Mouse (Mus musculus): ENCODE data around the gene Ms4a15.
A peak's percentile ranks its signal among the peaks of the same experiment; 100 is the strongest.

The Ms4a15 gene

DNA sequence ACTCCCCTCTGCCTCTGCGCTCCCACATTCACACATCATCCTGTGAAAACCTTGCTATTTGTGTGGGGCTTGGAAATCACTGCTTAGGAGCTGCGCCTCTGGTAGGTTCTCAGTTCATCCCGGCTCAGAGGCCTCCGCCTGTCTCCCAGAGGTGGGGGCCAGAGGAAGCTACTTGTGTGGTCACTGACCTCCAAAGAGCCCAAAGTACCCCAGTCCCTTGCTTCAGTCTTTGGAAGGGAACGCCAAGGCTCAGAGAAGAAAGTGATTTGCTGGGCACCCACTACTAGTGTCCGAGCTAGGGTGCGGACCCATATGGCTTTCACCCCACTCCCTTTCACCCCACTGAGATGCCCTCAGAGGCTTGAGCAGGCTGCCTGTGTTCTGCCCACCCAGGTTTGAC, at the start of gene Ms4a15:
Ms4a15 (minus strand) TSS at position 101 of the 400 bp plus-strand sequence.
- DNase-seq (ENCODE audit: low spot score): no peak

DNA sequence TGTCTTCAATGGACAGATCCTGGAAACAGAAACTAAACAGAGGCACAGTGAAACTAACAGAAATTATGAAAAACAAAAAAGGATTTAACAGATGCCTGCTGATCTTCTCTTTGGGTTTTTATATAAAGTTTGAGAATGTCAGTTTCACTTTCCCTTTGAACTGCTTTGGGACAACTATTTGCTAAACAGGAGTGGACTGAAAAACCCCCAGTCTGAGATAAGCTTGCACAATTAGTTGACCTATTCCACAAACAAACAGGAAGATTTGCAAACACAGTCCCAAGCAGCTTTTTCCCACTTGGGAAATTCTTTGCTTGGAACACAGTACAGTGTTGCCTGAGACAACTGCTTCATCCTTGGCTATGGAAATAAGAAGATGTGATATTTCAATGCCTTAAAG, 44.5 kb upstream of the Ms4a15 start:
- DNase-seq (ENCODE audit: low spot score): no peak

DNA sequence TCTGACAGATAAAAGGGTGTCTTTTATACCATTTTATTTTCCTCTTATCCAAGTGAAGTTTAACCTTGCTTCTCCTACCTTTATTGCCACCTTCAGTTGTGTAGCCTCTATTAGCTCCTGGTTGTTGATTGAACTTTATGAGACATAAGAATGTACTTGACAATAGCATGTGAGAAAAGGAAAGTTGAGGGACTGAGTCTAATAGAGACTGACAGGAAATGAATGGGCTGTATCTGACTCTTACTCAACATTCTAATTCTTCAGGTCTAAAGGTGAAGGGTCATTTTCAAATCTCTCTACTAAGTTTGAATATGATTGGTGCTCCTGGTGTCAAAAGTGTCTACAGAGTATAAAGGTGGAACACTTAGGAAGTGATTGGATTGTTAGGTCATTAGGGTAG, 29.3 kb upstream of the Ms4a15 start:
- DNase-seq (ENCODE audit: low spot score): no peak

- DNase-seq (ENCODE audit: low spot score): no peak
These were observed 24.8 kb upstream of the Ms4a15 start, which contains the start of gene Ms4a18 for GRCm38 (mm10) chr19:11017891-11018290. Ms4a18 (minus strand) TSS chr19:11018031.

DNA sequence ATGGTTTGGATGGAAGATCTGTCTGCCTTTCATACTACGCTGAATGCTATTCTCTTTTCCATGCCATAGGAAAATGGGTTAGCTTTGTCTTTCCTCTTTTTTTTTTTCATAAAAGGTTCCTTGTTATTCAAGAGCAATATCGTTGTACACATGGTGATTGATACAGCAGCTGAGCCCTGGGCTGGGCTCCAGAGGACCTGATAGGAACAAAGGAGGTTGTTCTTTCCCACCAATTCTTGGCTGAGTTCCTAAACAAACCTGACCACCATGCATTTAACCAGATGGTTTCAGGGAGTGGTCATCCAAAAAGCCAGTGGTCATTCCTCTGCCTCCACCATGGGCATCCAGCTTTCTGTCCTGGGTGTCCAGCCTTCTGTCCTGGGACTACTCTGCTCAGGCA, 24.2 kb upstream of the Ms4a15 start:
- DNase-seq (ENCODE audit: low spot score): no peak

- DNase-seq (ENCODE audit: low spot score): no peak
These were observed 22.9 kb upstream of the Ms4a15 start for GRCm38 (mm10) chr19:11015998-11016397.

DNA sequence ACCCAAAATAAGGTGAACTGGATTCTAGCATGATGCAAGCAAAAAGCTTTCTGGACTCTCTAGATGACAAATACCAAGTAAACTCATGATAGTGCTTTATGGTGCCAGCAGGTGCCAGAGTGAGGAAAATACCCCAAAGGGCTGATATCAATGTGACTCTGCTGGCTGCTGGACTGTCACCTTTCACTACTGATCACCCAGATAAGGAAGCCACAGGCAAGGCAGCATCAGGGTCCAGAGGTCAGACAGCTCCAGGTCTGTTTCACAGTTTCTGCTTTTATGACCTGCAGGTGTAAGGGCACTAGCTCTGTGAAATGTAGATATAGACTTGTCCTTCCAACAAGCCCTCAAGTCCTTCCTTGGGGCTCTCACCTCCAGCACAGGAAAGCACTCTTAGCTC, 22.4 kb upstream of the Ms4a15 start:
- no peak for DNase-seq (ENCODE audit: low spot score)

DNA sequence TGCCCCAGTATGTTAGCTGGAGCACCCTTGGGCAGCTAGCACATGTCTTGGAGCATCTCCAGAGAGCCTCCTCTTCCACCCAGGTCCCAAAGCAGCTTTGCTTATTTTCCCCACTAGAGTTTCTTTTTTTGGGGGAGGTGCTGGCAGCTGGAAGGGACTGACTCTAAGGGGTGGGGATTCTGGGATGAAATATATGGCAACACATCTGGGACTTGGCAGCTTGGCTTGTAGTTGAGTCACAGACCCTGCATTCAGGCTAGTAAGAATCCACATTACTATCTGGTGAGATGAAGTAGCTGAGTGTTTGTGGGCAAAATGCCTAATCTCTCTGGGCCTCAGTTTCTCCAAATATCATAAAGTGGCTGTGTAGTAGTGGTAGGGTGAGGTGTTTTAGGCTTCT, 1.1 kb downstream of the Ms4a15 start:
- DNase-seq (ENCODE audit: low spot score): no peak

- DNase-seq (ENCODE audit: low spot score): no peak
These were observed 2.3 kb downstream of the Ms4a15 start for GRCm38 (mm10) chr19:10990751-10991150.

DNA sequence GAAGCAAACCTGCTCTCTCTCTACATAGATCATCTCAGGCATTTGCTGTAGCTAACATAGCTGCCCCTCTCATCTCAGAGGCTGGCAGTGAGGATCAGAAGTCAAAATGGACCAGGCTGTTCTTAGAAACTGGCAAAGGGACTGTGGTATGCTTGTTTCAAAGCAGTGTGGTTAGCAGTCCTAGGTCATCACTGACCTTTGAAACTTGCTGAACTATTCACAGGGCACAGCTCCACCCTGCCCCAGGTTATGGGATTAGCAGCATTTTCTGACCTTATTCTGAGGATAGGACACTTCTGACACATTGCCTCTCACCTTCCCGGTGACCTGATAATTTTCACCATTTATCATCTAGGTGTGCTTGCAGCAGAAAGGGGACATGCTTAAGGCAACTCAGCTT, 4.5 kb downstream of the Ms4a15 start:
- DNase-seq (ENCODE audit: low spot score): no peak

GRCm38 (mm10) chr19:10985889-10986288, 7.2 kb downstream of the Ms4a15 start:
- no peak for DNase-seq (ENCODE audit: low spot score)

- DNase-seq (ENCODE audit: low spot score): no peak
These were observed 8.5 kb downstream of the Ms4a15 start for GRCm38 (mm10) chr19:10984551-10984950.

- peak; percentile 57 for DNase-seq (ENCODE audit: low spot score)
These were observed 9.9 kb downstream of the Ms4a15 start for GRCm38 (mm10) chr19:10983146-10983545.

DNA sequence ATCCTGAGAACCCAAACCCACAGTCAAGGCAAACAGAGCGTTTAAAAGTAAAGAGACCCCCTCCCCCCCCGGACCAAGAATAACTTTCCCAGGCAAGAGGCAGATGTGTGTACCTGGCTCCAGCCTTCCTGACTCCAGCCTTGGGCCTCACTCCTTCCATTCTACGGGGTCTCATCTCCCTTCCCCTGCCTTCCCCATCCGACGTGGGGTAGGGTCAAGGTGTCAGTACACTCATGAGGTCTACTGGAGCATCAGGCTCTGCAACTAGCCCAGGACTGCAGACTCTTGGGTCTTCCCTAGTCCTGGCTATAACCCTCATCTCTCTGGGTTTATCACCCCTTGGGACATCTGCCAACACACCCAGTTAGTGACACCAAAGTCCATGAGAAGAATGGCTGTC, 12.8 kb downstream of the Ms4a15 start:
- DNase-seq (ENCODE audit: low spot score): no peak

DNA sequence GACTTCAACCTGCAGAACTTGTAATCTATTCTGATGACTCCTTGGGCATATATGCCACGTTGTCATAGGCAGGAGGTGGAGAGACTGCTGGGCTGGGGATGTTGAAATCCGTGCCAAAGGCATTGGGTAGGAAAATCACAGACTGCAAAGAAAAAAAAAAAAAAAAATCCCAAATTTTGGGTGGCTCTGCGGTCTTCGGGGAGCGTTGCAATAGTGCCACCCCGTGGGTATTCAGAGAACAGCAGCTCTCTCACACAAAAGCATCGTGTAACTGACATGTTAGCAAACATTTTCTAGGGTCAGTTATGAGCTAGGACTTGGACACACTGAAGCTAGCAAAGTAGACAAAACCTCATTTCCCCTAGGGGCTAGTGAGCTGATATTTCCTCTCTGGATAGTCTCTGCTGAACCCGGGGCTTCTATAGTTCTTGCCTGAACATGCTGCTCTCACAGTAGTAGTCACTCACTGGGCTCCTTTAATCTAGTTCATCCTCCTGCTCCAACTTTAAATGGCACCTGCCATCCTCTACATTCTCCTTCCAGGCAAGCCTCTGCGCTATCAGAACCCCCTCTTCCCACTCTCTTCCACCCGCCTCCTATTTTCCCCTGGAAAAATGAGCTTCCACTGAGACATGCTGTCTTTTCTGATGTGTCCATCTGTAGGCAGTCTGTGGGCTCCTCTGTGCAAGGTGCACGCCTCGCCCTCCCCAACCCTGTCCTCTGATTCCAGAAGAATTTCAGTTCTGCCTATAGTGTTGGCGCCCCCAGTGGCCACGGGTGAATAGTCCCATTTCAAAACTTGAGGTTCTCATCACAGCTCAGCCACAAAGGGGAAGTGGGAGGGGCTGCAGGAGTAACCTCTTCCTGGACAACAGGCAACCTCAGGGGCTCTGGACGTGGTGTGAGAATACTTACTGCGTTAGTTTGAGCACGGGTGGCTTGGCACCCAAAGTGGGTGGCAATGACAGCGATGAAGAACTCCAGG, 13.6 kb downstream of the Ms4a15 start:
- peak; percentile 81 for DNase-seq (ENCODE audit: low spot score)

GRCm38 (mm10) chr19:10976318-10976717, 16.7 kb downstream of the Ms4a15 start:
- DNase-seq (ENCODE audit: low spot score): peak; percentile 51

DNA sequence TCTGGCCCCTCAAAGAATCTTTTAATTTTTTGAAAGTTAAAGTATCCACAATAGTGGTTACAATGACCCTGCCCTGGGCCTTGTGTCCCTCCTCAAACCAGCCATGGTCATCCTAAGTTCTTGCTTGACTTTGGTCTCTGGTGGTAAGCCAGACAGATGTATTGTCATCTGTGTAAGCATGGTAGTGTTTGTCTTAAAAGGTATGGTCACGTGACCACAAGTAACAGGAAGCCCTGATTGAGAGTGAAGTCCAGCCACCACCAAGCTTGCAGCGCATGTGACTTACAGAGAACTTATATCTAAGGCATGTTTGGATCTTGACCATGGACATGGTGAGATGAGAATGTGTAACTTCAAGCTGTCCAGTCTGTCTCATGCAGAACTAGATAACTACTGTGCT, 17.9 kb downstream of the Ms4a15 start:
- DNase-seq (ENCODE audit: low spot score): no peak

GRCm38 (mm10) chr19:10974238-10974865, 18.7 kb downstream of the Ms4a15 start, which contains the start of gene Ms4a10:
Ms4a10 (minus strand) TSS chr19:10974670.
- DNase-seq (ENCODE audit: low spot score): no peak

DNA sequence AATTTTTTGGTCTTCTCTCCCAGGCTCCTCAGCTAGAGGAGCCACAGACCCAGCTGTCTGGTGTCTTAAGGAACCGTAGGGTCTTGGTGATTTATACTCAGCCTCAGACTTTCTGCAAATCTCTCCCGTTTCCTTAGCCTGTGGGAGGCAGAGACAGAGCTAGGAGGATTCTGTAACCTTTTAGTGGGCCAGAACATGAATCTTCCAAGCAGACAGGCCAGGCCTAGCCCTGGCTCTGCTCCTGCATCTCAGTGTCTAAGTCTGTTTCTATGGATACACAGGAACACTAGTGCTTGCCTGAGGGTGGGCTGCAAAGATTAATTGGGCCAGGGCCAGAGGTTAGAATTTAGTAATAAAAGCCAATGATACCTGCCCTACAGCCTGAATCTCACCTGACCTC, 19.9 kb downstream of the Ms4a15 start:
- no peak for DNase-seq (ENCODE audit: low spot score)

GRCm38 (mm10) chr19:10972660-10973059, 20.4 kb downstream of the Ms4a15 start:
- no peak for DNase-seq (ENCODE audit: low spot score)

GRCm38 (mm10) chr19:10970457-10970856, 22.6 kb downstream of the Ms4a15 start:
- DNase-seq (ENCODE audit: low spot score): no peak

- DNase-seq (ENCODE audit: low spot score): no peak
These were observed 24.5 kb downstream of the Ms4a15 start for GRCm38 (mm10) chr19:10968578-10968977.

DNA sequence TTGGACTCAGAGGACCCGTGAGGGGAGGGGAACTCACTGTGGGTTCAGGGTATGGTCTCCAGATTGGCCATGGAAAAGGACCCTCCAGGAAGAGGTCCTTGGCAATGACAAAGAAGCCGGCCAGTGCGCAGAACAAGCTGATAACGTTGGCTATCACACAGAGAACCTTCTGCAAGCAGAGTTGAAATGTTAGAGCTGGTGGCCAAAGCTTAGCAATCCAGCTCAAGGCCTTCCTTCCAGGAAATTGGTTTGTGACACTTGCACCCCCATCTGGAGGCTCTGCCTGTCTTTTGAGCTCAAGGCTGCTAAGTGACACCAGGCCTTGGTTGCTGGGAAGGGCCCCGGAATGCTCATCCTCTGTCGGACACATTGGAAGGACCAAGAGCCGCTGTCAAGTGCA, 27.3 kb downstream of the Ms4a15 start:
- DNase-seq (ENCODE audit: low spot score): no peak
